Mouse (Mus musculus) liver, postnatal 0 days (tissue): ENCODE results near the gene Cnot2.
A peak's percentile ranks its signal among the peaks of the same experiment; 100 is the strongest.

ENCODE experiments used
- CTCF ChIP-seq: sonication (generic); IDR thresholded peaks from 2 replicates; pipeline ENCODE4 v1.5.1; 2016; ENCODE audit warnings: antibody characterized with exemption, low read depth
- EP300 ChIP-seq: IDR thresholded peaks from 2 replicates; pipeline ENCODE4 v1.6.1; 2016; ENCODE audit warnings: antibody characterized with exemption, low read depth, mild to moderate bottlenecking

- peak; percentile 33 for TF ChIP-seq CTCF
- no peak for TF ChIP-seq EP300
Measured at GRCm38 (mm10) chr10:116463753-116464345, 117.5 kb downstream of the Cnot2 start.
